Mouse (Mus musculus): Measurements from ENCODE around the gene Ttbk2. TPM values are rescaled to one million over a fixed set of nuclear protein-coding genes. Genes with fewer than 3 reads are reported as not detected.

The Ttbk2 gene
- 10 to 100 TPM; 12.0 to 14.3 TPM for total RNA-seq (2021)
- long read RNA-seq, experiment 1, partial matches to known transcripts, result 0 of 1 reads
- long read RNA-seq, experiment 1, other reads (novel, unspliced or antisense), result 1 of 1 reads
- long read RNA-seq, experiment 2, partial matches to known transcripts, result 0 of 2 reads
- long read RNA-seq, experiment 2, other reads (novel, unspliced or antisense), result 2 of 2 reads

- DNase-seq, result peak; percentile 99
- intact Hi-C loops (cut with DNase I), result loop anchor here (2.0 kb wide), 1 partner anchor 120 kb away; no protein-coding TSS in a partner anchor
Observed at GRCm38 (mm10) chr2:120850424-120851082, at the start of gene Ttbk2. Ttbk2 (minus strand) TSS chr2:120850604.

DNA sequence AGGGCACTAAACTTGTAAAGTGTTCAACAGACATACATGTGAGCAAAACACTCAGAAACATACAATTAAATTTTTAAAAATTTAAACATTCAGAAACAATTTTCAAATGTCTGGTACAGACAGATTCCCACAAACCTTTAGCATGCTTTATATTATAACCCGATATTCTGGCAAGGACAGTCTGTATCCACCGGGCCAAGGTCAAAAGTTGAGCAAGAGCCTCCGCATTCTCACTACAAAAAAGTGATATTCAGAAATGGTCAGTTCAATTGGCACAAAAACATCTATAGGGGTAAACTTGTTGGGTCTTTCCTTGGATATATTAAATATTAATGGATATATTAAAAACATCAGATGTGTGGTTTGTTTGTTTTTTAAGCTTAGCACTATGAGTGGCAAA is 46.0 kb upstream of the Ttbk2 start:
- intact Hi-C loops (cut with DNase I), result no loop called here
- no peak for DNase-seq

GRCm38 (mm10) chr2:120887601-120888000 is 37.2 kb upstream of the Ttbk2 start:
- no peak for DNase-seq
- intact Hi-C loops (cut with DNase I), result no loop called here

GRCm38 (mm10) chr2:120873192-120873591 is 22.8 kb upstream of the Ttbk2 start:
- intact Hi-C loops (cut with DNase I), result no loop called here
- no peak for DNase-seq

DNA sequence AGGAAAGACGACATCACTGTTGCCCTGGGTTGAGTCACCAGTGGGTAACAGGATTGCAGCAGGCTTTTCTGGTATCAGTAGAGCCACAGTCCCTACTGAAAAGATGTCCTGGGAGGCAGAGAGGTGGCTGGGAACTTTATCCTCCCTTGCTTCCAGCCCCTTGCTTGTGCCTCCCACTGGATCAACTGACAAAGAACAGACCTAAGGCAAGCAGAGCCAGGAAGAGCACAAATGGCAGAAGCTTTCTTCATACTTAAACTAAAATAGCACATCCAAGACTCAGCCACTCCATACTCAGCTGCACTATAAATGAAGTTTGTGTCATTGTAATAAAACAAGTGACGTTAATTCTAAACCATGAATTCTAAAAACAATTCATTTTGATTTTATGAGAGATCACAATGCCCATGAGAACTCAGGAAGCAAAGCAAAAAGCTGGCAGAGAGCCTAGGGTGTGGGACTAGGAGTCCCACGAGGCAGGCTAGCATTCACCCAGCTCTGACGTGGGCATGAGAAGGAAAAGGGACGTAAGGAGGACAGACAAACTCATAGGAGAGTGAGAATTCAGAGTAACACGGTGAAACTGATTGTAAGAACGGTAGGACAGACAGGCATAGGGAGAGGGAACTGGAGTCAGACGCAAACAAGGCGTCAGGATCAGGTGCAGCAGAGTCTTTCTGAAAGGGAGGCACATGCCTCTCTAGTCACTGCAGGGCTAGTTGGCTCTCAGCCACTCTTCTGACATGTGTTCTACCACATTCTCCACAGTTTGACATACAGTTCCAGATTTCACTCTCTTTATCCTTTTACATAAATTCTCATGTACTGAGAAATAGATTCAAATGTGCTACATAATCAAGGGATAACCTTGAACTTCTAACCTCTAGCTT is 21.3 kb upstream of the Ttbk2 start:
- intact Hi-C loops (cut with DNase I), result no loop called here
- peak; percentile 12 to 16 for DNase-seq

- DNase-seq, result no peak
- intact Hi-C loops (cut with DNase I), result loop anchor here (5.0 kb wide), 1 partner anchor 390 kb away; no protein-coding TSS in a partner anchor
Observed at GRCm38 (mm10) chr2:120867336-120867735, 16.9 kb upstream of the Ttbk2 start.

DNA sequence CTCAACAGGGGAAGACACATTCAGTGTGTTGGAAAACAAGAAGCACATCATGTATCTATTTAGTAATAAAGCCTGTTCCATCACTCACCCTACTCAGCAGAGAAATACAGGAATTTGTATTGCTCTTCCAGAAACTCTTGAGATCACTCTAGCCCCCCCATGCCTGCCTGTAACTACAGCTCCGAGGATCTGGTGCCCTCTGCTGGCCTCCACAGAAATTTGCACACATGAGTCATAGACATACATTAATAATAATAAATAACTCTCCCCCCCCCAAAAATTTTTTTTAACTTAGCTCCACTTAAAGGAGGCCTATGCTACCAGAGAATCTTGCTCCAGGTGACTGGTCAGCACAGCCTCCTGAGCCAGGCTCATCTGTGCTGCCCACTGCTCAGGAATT is 16.2 kb upstream of the Ttbk2 start:
- peak; percentile 45 to 51 for DNase-seq
- intact Hi-C loops (cut with DNase I), result loop anchor here (5.0 kb wide), 1 partner anchor 389 kb away; no protein-coding TSS in a partner anchor

DNA sequence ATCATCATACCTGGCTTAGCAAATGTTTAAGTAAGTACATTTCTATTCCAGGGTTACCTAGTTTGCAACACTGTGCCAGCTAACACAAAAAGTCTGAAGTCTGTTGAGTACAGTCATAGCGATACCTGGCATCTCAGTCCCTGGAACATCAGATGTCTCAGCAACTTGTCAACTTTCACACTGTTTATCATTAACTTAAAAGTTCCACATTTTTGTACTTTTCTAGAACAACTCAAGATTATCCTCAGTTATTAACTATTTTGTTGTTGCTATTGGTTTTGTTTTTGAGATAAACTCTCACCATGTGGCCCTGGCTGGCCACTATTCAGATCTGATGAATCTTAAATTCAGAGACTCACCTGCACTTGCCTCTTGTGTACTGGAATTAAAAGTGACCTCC is 13.0 kb upstream of the Ttbk2 start:
- DNase-seq, result no peak
- intact Hi-C loops (cut with DNase I), result no loop called here

DNA sequence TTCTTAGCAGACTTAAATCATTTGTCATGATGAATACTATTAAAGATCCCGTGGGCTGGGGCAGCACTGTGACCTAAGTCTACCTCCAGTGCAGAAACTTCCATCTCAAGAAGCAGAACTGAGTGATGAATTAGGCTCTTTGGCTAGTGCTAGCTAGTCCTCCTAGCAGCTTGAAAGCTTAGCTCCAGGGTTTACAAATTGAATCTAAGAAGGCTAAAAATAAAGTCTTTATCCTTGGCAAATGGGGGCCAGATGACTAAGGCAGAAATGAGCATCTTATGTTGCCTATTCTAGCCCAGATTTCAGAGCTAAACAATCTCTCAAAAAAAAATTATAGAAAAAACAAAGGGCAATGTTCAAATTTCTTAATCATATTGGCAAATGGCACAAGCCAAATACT is 10.3 kb upstream of the Ttbk2 start:
- DNase-seq, result no peak
- intact Hi-C loops (cut with DNase I), result no loop called here

GRCm38 (mm10) chr2:120858131-120858530 is 7.7 kb upstream of the Ttbk2 start:
- DNase-seq, result no peak
- intact Hi-C loops (cut with DNase I), result no loop called here

- intact Hi-C loops (cut with DNase I), result no loop called here
- no peak for DNase-seq
Observed at GRCm38 (mm10) chr2:120853151-120853550, 2.7 kb upstream of the Ttbk2 start.

- intact Hi-C loops (cut with DNase I), result no loop called here
- no peak for DNase-seq
Observed at GRCm38 (mm10) chr2:120852626-120853025, 2.2 kb upstream of the Ttbk2 start.

- intact Hi-C loops (cut with DNase I), result loop anchor here (2.0 kb wide), 1 partner anchor 119 kb away; no protein-coding TSS in a partner anchor
- DNase-seq, result no peak
Observed at GRCm38 (mm10) chr2:120849449-120850423, 668 bp downstream of the Ttbk2 start, which contains the start of gene Cdan1. Cdan1 (minus strand) TSS chr2:120850128.

GRCm38 (mm10) chr2:120845280-120845679 is 5.1 kb downstream of the Ttbk2 start:
- intact Hi-C loops (cut with DNase I), result no loop called here

DNA sequence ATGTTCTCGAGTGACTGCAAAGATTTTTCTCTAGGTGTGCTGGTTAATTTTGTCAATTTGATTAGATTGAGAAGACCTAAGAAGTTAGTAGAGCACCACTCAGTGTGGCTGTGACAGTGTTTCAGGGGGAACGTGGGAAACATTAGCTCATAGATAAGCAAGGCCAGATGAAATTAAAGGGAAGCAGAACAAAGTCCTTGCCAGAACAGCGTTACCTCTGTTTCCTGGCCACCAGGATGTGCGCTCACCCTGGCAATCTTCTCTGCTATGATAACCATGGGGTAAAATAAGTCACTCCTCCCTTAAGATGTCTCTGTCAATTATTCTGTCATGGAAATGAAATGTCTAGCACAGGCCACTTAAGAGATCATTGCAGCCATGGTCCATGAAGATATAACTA is 6.4 kb downstream of the Ttbk2 start:
- intact Hi-C loops (cut with DNase I), result no loop called here
- DNase-seq, result no peak

More at GRCm38 (mm10) chr2:120845280-120845679, 5.1 kb downstream of the Ttbk2 start:
- no peak for DNase-seq

DNA sequence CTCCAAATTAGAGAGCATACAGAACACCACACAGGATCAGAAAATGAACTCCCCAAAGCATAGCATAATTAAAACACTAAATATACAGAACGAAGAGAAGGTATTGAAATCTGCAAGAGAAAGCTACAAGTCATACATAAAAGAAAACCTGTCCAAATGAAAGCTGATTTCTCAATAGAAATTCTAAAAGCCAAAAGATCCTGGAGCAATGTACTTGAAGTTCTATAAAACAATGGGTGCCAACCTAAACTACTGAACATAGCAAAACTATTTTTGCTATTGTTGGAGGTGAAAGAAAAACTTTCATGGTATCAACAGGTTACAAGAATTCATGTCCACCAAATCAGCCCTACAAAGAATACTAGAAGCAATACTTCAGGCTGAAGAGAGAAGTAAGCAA is 9.2 kb downstream of the Ttbk2 start:
- DNase-seq, result no peak
- intact Hi-C loops (cut with DNase I), result no loop called here

DNA sequence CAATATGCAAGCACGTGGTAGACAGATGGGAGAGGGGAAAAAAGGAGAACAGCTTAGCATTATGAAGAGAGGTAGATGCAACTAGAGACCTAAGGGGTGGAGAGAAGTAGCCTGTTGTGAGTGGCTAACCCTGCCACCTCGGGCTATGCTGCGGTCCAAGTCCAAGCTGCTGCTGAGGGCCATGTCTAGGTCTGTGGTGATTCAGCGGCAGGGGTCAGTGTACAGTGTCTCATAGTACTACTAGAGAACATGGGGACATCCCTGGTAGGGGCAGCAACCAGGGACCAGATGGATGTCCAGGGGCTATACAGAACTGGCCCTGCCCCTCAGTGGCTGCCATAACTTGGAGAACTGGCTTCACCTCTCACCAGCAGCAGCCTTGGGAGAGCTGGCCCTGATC is 15.2 kb downstream of the Ttbk2 start:
- no peak for DNase-seq
- intact Hi-C loops (cut with DNase I), result no loop called here

DNA sequence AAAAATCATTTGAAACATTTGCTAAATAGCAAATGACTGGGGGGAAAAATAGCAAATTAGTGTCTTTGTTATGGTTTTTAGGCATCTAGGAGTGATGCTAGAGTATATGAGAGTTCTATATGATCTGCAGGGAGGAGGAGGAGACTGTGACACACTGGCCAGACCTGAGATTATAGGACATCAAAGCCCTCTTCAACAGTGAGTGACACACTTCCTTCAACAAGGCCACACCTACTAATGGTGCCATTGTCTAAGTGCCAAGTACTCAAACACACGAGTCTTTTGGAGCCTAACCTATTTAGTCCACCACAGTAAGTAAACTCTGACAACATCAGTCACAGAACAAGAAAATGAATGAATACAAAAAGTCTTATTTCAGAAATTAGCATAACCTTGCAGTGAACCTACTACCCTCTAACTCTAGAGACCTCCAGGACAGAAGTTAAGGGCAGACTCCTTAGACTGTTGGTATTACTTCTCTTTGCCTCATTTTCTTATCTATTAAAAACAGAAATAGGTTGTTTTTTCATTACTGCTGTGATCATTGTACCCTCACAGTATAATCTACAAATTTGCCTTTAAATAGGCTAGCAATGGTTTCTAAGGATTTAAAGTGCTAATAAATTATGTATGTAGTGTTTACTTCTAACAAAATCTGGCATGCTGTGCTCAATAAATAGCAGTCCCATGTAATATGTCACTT is 23.3 kb downstream of the Ttbk2 start:
- DNase-seq, result no peak
- intact Hi-C loops (cut with DNase I), result no loop called here

DNA sequence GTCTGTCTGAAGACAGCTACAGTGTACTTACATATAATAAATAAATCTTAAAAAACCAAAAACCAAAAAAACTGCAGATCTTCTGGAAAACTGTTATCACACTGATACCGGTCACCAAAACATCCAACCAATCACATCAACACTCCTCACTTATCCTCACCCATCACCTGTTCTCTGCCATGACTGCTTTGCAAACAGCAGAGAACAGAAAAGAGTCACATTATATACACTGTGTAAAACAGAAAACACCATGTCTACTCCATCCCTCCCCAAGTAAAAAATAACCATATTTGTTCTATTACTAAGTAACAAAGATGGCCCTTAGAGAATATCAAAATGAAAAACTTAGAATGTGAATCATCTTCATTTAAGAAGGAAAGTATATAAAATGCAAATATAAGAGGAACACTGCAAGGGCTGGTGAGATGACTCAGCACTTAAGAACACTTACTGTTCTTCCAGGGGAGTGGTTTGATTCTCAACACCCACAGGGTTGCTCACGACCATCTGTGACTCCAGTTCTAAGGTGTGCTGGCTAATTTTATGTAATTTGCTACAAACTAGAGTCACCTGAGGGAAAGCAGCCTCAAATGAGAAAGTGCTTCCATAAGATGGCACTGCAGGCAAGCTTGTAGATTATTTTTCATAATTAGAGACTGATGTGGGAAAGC is 80.0 kb downstream of the Ttbk2 start:
- DNase-seq, result no peak
- intact Hi-C loops (cut with DNase I), result no loop called here

Data from heart, postnatal 14 days (tissue).